Mouse (Mus musculus) midbrain, embryonic 16.5 days (tissue): ENCODE measurements around the gene Esr1. TPM values are rescaled to one million over a fixed set of nuclear protein-coding genes. Genes with fewer than 3 reads are reported as not detected.
A peak's percentile ranks its signal among the peaks of the same experiment; 100 is the strongest.

Experiments used
- ATAC-seq: fragments of 200-750 bp; cut with Nextera tagmentation; 2 replicates; pipeline ENCODE4 v1.8.0; 2017; ENCODE audit warnings: moderate TSS enrichment
- H3K27ac ChIP-seq: fragments of 300-500 bp; sonication (generic); 2 replicates; pipeline ENCODE4 v1.5.1; 2014; ENCODE audit warnings: mild to moderate bottlenecking, low read length, mixed read lengths
- H3K27me3 ChIP-seq: fragments of 300-500 bp; sonication (generic); 2 replicates; pipeline ENCODE4 v1.6.1; 2014; ENCODE audit warnings: low read depth, low read length, mixed read lengths; ENCODE audit not compliant: control insufficient read depth, insufficient read depth
- H3K36me3 ChIP-seq: fragments of 300-500 bp; sonication (generic); 2 replicates; pipeline ENCODE4 v1.6.1; 2014; ENCODE audit warnings: mild to moderate bottlenecking, low read length, moderate library complexity, mixed read lengths; ENCODE audit not compliant: control insufficient read depth, insufficient read depth
- H3K4me1 ChIP-seq: fragments of 300-500 bp; sonication (generic); 2 replicates; pipeline ENCODE4 v1.6.1; 2014; ENCODE audit warnings: mild to moderate bottlenecking, low read length, mixed read lengths; ENCODE audit not compliant: control insufficient read depth, insufficient read depth
- H3K4me2 ChIP-seq: fragments of 300-500 bp; sonication (generic); 2 replicates; pipeline ENCODE4 v1.6.1; 2014; ENCODE audit warnings: mild to moderate bottlenecking, low read length, mixed read lengths
- H3K4me3 ChIP-seq: fragments of 300-500 bp; sonication (generic); 2 replicates; pipeline ENCODE4 v1.5.1; 2014; ENCODE audit warnings: low read depth, mild to moderate bottlenecking, low read length, moderate library complexity, mixed read lengths
- H3K9ac ChIP-seq: fragments of 300-500 bp; sonication (generic); 2 replicates; pipeline ENCODE4 v1.6.1; 2014; ENCODE audit warnings: low read depth, low read length, mixed read lengths
- H3K9me3 ChIP-seq: fragments of 300-500 bp; sonication (generic); replicated peaks from 2 replicates; pipeline ENCODE4 v1.6.1; 2014; ENCODE audit warnings: mild to moderate bottlenecking, low read length, mixed read lengths; ENCODE audit not compliant: control insufficient read depth, poor library complexity, severe bottlenecking
- WGBS: fragments of 180-500 bp; shearing (Covaris S2); extraction: QIAGEN DNeasy Blood & Tissue Kit; methylation state at CpG from one replicate; pipeline ENCODE4 v1.1.7; 2014; 5-methylcytosine and 5-hydroxymethylcytosine counted together
- polyA plus RNA-seq: library from polyadenylated mRNA; unstranded; fragments of >200 nt; fragmentation: Nextera tagmentation; extraction: Ambion mirVana; gene quantifications from 2 replicates; pipeline ENCODE4 v1.2.1, GENCODE M21; 2015

The Esr1 gene
- polyA plus RNA-seq, 1 experiment from 2014 or later = 0.63 TPM

GRCm38 (mm10) chr10:4983919-4984318 lies 372.5 kb downstream of the Esr1 start:
- Histone ChIP-seq H3K27me3 (no peaks in the 10 kb centered on the region), H3K27ac (no peak overlapping the region), H3K9ac (no peak overlapping the region), H3K9me3 (no peaks in the 10 kb centered on the region), H3K4me3 (no peak overlapping the region), H3K4me2 (no peak overlapping the region), H3K4me1 (no peaks in the 10 kb centered on the region), H3K36me3 (no peaks in the 10 kb centered on the region)
- no peak for ATAC-seq
- 79% methylated on average over 2 of the region's 2 CpGs for WGBS

GRCm38 (mm10) chr10:4993802-4994201 lies 382.4 kb downstream of the Esr1 start:
- H3K27me3 ChIP-seq = no peaks in the 10 kb centered on the region
- no peak overlapping the region for H3K4me3 ChIP-seq
- no peaks in the 10 kb centered on the region for H3K4me1 ChIP-seq
- no peak overlapping the region for H3K4me2 ChIP-seq
- H3K36me3 ChIP-seq = no peaks in the 10 kb centered on the region
- 81% methylated on average over 3 of the region's 3 CpGs for WGBS
- no peaks in the 10 kb centered on the region for H3K9me3 ChIP-seq
- no peak overlapping the region for H3K9ac ChIP-seq
- ATAC-seq = no peak
- H3K27ac ChIP-seq = no peak overlapping the region

DNA sequence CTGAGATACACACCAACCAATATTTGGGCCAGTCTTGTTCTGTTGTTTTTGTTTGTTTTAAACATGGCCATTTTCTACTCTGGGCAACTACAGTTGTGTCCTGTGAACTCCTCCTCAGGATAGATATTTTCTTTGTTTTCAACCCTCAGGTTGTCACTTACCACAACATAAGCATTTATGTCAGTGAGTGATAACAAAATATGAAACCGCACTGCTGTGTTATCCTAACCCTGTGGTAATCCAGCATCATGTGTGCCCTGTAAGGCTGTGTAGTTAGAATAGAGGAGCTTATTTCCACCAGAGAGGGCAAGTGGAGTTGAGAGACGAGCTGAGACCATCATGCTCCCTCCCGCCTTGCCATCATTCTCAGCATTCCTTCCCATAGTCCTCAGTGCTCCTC lies 385.2 kb downstream of the Esr1 start:
- no peaks in the 10 kb centered on the region for H3K27me3 ChIP-seq
- H3K4me2 ChIP-seq = no peak overlapping the region
- no peaks in the 10 kb centered on the region for H3K36me3 ChIP-seq
- H3K27ac ChIP-seq = no peak overlapping the region
- no peak overlapping the region for H3K9ac ChIP-seq
- no peak overlapping the region for H3K4me3 ChIP-seq
- H3K4me1 ChIP-seq = no peaks in the 10 kb centered on the region
- no peaks in the 10 kb centered on the region for H3K9me3 ChIP-seq
- ATAC-seq = no peak
- 79% methylated on average over 3 of the region's 3 CpGs for WGBS

- Histone ChIP-seq H3K9me3 (no peaks in the 10 kb centered on the region), H3K4me1 (0 out of 2 replicates have a peak, but pooled peaks cover 2% of the 10 kb centered on the region), H3K27ac (no peak overlapping the region), H3K9ac (no peak overlapping the region), H3K36me3 (no peaks in the 10 kb centered on the region), H3K27me3 (no peaks in the 10 kb centered on the region), H3K4me3 (no peak overlapping the region), H3K4me2 (no peak overlapping the region)
- no peak for ATAC-seq
- 72% methylated on average over 8 of the region's 8 CpGs for WGBS
Observed at GRCm38 (mm10) chr10:5008795-5009366, 397.5 kb downstream of the Esr1 start.

DNA sequence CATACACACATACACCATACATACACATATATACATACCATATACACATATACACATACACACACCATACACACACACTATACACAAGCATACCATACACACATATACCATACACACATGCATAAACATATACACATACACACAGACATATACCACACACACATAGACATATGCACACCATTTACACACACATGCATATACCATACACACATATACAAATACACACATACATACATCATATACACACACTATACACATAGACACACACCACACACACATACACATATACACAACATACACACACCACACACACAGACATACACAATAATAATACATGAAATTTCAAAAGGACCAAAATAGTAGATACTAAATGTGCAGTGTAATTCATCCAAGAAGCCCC lies 400.6 kb downstream of the Esr1 start:
- Histone ChIP-seq H3K4me2 (no peak overlapping the region), H3K27me3 (no peaks in the 10 kb centered on the region), H3K27ac (no peak overlapping the region), H3K9me3 (no peaks in the 10 kb centered on the region), H3K4me1 (0 out of 2 replicates have a peak, but pooled peaks cover 2% of the 10 kb centered on the region), H3K4me3 (no peak overlapping the region), H3K9ac (no peak overlapping the region), H3K36me3 (no peaks in the 10 kb centered on the region)
- peak; percentile 56; the same call in 1 of the 2 replicates for ATAC-seq

GRCm38 (mm10) chr10:5014976-5015375 lies 403.6 kb downstream of the Esr1 start:
- WGBS = 100% methylated on average over 1 of the region's 1 CpGs

DNA sequence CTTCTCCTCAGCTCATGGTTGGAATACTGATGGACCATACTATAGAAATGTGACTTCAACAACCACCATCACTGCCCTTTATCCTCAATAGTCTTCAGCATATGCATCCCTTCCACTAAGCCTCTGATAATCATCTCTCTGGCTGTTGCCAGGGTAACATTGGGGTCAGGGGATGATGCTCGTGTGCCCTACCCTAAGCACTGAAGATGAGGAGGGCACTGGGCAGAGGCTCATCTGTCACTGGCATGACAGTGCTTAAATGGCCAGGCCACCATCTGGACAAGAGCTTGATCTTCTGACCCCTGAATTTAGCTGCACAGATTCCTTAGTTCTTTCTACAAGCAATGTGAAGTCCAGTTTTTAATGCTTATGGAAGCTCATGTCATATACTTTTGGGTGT lies 405.8 kb downstream of the Esr1 start:
- no peak overlapping the region for H3K4me2 ChIP-seq
- H3K4me3 ChIP-seq = no peak overlapping the region
- no peak overlapping the region for H3K27ac ChIP-seq
- no peaks in the 10 kb centered on the region for H3K27me3 ChIP-seq
- 57% methylated on average over 1 of the region's 1 CpGs for WGBS
- H3K4me1 ChIP-seq = 0 out of 2 replicates have a peak, but pooled peaks cover 2% of the 10 kb centered on the region
- no peaks in the 10 kb centered on the region; the same call in 1 of the 2 replicates for H3K36me3 ChIP-seq
- no peak for ATAC-seq
- no peaks in the 10 kb centered on the region for H3K9me3 ChIP-seq
- no peak overlapping the region for H3K9ac ChIP-seq

More at GRCm38 (mm10) chr10:5014976-5015375, 403.6 kb downstream of the Esr1 start:
- no peak overlapping the region for H3K4me3 ChIP-seq
- no peak overlapping the region for H3K9ac ChIP-seq
- 0 out of 2 replicates have a peak, but pooled peaks cover 2% of the 10 kb centered on the region for H3K4me1 ChIP-seq
- H3K27ac ChIP-seq = no peak overlapping the region
- H3K36me3 ChIP-seq = no peaks in the 10 kb centered on the region
- H3K9me3 ChIP-seq = no peaks in the 10 kb centered on the region
- ATAC-seq = no peak
- no peaks in the 10 kb centered on the region for H3K27me3 ChIP-seq
- H3K4me2 ChIP-seq = no peak overlapping the region

DNA sequence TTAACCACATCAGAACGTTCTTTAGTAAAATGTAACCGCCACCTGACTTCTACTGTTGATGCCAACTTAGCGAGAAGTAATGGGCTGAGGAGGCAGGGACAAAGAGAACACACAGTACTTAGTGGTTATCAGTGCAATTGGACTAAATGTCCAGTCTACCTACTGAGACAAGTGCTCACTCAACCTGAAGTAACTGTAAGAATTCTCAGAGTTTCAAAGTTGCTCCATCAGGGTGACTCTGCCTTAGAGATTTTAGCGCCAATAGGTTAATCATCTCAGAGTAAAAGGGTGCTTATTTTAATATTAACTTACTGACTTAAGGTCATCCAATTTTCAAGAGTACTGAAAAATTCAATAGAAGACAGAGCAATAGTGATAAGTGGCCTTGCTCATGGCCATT lies 414.5 kb downstream of the Esr1 start:
- H3K4me2 ChIP-seq = no peak overlapping the region
- no peaks in the 10 kb centered on the region for H3K27me3 ChIP-seq
- no peak overlapping the region for H3K9ac ChIP-seq
- 96% methylated on average over 4 of the region's 4 CpGs for WGBS
- no peaks in the 10 kb centered on the region for H3K9me3 ChIP-seq
- ATAC-seq = no peak
- H3K27ac ChIP-seq = no peak overlapping the region
- H3K36me3 ChIP-seq = peaks cover 4% of the 10 kb centered on the region
- H3K4me1 ChIP-seq = no peaks in the 10 kb centered on the region
- H3K4me3 ChIP-seq = no peak overlapping the region

GRCm38 (mm10) chr10:5027208-5027607 lies 415.8 kb downstream of the Esr1 start:
- 85% methylated on average over 1 of the region's 1 CpGs for WGBS
- H3K27ac ChIP-seq = no peak overlapping the region

More at GRCm38 (mm10) chr10:5027208-5027607, 415.8 kb downstream of the Esr1 start:
- Histone ChIP-seq H3K27me3 (no peaks in the 10 kb centered on the region), H3K36me3 (peaks cover 11% of the 10 kb centered on the region), H3K9ac (no peak overlapping the region), H3K4me1 (no peaks in the 10 kb centered on the region), H3K4me2 (no peak overlapping the region), H3K9me3 (no peaks in the 10 kb centered on the region), H3K4me3 (no peak overlapping the region)
- no peak for ATAC-seq
